Mouse (Mus musculus) left cerebral cortex, postnatal 25 days (tissue): ENCODE data around the gene Tro. TPM values are rescaled to one million over a fixed set of nuclear protein-coding genes. Genes with fewer than 3 reads are reported as not detected.

Experiments used
- DNase-seq, 2 experiments: peaks; one replicate each; pipeline ENCODE4 v3.0.0; 2022; ENCODE audit warnings: low spot score in 2 of 2, mixed read lengths in 1 of 2
- intact Hi-C: fragments of 180-260 bp; cut with DNase I; formaldehyde crosslinking; loops from one replicate; pipeline ENCODE4 v1.15.1; 2025
- total RNA-seq, 2 experiments: library from RNA; stranded (reverse); gene quantifications; 2 replicates each; pipeline ENCODE4 v1.2.3; 2021

Tro gene
- total RNA-seq = 100 to 1,000 TPM; 143 to 154 TPM

- DNase-seq = peak; percentile 31 to 43
- intact Hi-C loops = loop anchor here (5.0 to 10.0 kb wide), 4 partner anchors 70 to 688 kb away; partner anchors contain the start of genes Apex2, Fam120c and Pfkfb1
Observed at GRCm38 (mm10) chrX:150656908-150657796, at the start of gene Tro. Tro (minus strand) TSS chrX:150657583.

GRCm38 (mm10) chrX:150677505-150677904 is 20.1 kb upstream of the Tro start:
- DNase-seq = no peak

GRCm38 (mm10) chrX:150662809-150663208 is 5.4 kb upstream of the Tro start:
- intact Hi-C loops = loop anchor here (5.0 kb wide), 1 partner anchor 151 kb away; no protein-coding TSS in a partner anchor
- DNase-seq = peak in 1 of 2 experiments; percentile 17

More at GRCm38 (mm10) chrX:150677505-150677904, 20.1 kb upstream of the Tro start:
- intact Hi-C loops = no loop called here

DNA sequence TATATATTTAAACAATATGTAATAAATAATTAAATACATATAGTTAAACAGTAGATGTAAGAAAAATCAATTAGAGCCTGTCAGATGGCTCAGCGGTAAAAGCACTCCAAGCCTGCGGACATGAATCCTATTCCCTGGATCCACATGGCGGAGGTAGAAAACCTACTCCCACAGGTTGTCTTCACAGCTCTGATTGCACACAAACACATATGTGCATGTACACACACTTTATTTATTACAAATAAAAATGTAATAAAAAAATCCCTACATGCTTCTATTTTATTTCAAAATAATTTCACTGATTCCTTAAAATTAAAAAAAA is 375 bp upstream of the Tro start:
- DNase-seq = no peak
- intact Hi-C loops = loop anchor here (5.0 to 10.0 kb wide), 4 partner anchors 70 to 687 kb away; partner anchors contain the start of genes Apex2, Fam120c and Pfkfb1

DNA sequence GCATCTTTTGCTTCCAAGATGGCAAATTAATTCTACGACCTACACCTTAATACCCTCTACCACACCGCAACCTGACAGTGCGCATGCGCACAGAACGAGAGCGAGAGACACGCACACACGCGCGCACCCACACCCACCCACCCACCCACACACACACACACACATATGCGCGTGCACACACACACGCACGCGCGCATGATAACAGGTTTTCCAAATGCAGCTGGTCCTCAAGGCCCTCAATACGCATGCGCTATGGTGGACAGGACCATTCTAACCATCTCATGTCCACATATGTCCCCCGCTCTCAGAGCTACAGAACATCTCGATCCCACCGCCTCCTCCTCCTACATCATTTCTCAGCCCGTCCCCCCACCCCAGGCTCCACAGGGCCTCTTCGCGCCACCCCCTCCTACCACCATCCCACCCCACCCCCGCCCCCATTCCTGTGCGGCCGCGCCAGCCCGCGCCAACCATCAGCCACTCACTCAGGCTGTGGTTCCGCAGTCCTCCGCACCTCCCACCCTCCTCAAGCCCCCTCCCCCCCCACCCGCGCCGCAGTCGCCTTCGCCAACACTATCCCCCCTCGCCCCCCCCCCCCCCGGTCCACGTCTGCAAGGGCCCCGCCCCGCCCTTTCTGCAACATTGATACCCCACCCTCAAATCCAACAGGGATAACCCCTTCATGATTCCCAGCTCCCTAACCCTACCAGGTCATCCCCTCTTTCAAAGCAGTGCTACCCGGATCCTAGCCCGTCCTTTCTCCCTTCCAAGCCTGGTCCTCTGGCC is 1.1 kb downstream of the Tro start:
- peak; percentile 37 to 65 for DNase-seq
- intact Hi-C loops = loop anchor here (5.0 to 10.0 kb wide), 4 partner anchors 69 to 688 kb away; partner anchors contain the start of genes Apex2, Fam120c and Pfkfb1

DNA sequence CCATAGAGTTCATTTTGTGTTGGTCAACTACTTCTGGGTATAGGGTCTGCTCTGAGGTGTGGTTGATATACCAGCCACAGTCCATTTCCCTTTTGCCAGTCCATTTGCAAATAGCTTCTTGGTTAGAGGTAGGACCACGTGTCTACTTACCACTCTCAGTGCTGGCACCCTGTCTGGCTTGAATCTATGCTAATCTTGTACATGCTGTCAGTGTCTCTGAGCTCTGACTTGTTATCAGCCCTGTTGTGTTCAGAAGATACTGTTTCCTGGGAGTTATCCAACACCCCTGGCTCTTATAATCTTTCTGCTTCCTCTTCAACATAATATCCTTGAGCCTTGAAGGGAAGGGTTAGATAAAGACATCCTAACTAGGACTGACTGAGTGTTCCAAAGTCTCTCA is 21.0 kb downstream of the Tro start:
- no peak for DNase-seq
- intact Hi-C loops = no loop called here

DNA sequence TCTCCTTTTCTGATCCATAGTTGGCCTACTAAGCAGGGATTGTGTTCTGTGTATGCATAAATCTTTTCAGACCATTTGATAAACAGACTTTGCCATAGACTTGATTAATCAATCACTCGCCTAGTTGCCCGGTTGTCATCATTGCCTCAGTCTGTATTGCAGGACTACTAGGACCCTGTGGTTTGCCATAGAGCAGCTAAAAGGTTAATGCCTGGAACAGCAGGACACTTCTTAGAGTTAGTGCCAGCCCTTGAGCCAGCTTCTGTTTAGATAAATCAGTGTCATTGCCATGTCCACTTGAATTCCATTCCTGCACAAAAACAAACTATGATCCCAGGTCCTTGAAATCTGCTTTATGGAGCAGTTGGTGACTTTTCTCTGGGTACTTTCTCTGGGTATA is 58.5 kb downstream of the Tro start:
- DNase-seq = no peak
- intact Hi-C loops = no loop called here

Other genes with a start within 250 kb of the Tro start
- gene Tmem29, start 198.4 kb downstream of the Tro start, total RNA-seq = 10 to 100 TPM; 43.6 to 51.0 TPM
- 1 to 10 TPM; 5.6 to 8.0 TPM for gene Alas2, start 110.2 kb downstream of the Tro start, total RNA-seq
- 1 to 10 TPM; 1.3 to 1.5 TPM for gene Pfkfb1, start 69.4 kb downstream of the Tro start, total RNA-seq
- gene Apex2, start 67.7 kb downstream of the Tro start, total RNA-seq = 10 to 100 TPM; 13.9 to 15.7 TPM
- 10 to 100 TPM; 42.8 to 45.9 TPM for gene Maged2, start 156.8 kb upstream of the Tro start, total RNA-seq